Mouse (Mus musculus) MEL (cell line): ENCODE data around the gene Rpap1. TPM values are rescaled to one million over a fixed set of nuclear protein-coding genes. Genes with fewer than 3 reads are reported as not detected.

Experiments
- DNase-seq: peaks from one replicate; pipeline ENCODE4 v3.0.0; 2011; ENCODE audit warnings: low read depth, low spot score
- H3K27ac ChIP-seq: 2 replicates; pipeline ENCODE4 v1.5.1; 2012; ENCODE audit warnings: low read depth, mild to moderate bottlenecking, control low read depth, low read length, moderate library complexity; ENCODE audit not compliant: control insufficient read depth
- H3K27me3 ChIP-seq, 2 experiments: fragments of 150-350 bp in 1 of 2; sonication (generic) in 1 of 2; 2 replicates each; pipeline ENCODE4 v1.6.1; 2012; ENCODE audit warnings: low read length in 2 of 2, mild to moderate bottlenecking in 2 of 2, improper control_type of control experiment in 1 of 2, moderate library complexity in 1 of 2; ENCODE audit not compliant: insufficient read depth in 2 of 2, control insufficient read depth in 1 of 2
- H3K36me3 ChIP-seq, 2 experiments: 2 replicates each; pipeline ENCODE4 v1.6.1; 2012 to 2014; ENCODE audit warnings: low read length in 2 of 2, improper control_type of control experiment in 1 of 2, inconsistent platforms in 1 of 2, mild to moderate bottlenecking in 1 of 2; ENCODE audit not compliant: insufficient read depth in 2 of 2, control insufficient read depth in 1 of 2
- H3K4me1 ChIP-seq, 2 experiments: fragments of 150-350 bp in 1 of 2; sonication (generic) in 1 of 2; 2 replicates each; pipeline ENCODE4 v1.6.1; 2012; ENCODE audit warnings: low read length in 2 of 2, improper control_type of control experiment in 1 of 2, mild to moderate bottlenecking in 1 of 2; ENCODE audit not compliant: insufficient read depth in 2 of 2, control insufficient read depth in 1 of 2
- H3K4me3 ChIP-seq, 2 experiments: fragments of 150-350 bp in 1 of 2; sonication (generic) in 1 of 2; 2 replicates each; pipeline ENCODE4 v1.5.1; 2012; ENCODE audit warnings: low read depth in 2 of 2, low read length in 2 of 2, mild to moderate bottlenecking in 2 of 2, moderate library complexity in 2 of 2, control low read depth in 1 of 2, improper control_type of control experiment in 1 of 2; ENCODE audit not compliant: control insufficient read depth in 1 of 2, insufficient read depth in 1 of 2
- H3K79me2 ChIP-seq: 2 replicates; pipeline ENCODE4 v1.6.1; 2012; ENCODE audit warnings: mild to moderate bottlenecking, low read length, moderate library complexity; ENCODE audit not compliant: control insufficient read depth, poor library complexity, insufficient read depth
- H3K9ac ChIP-seq: 2 replicates; pipeline ENCODE4 v1.6.1; 2012; ENCODE audit warnings: low read depth, mild to moderate bottlenecking, control low read depth, low read length, moderate library complexity; ENCODE audit not compliant: control insufficient read depth, poor library complexity, severe bottlenecking
- H3K9me3 ChIP-seq: fragments of 150-350 bp; sonication (generic); replicated peaks from 2 replicates; pipeline ENCODE4 v1.6.1; 2012; ENCODE audit warnings: mild to moderate bottlenecking, low read length, improper control_type of control experiment, moderate library complexity; ENCODE audit not compliant: insufficient read depth
- BHLHE40 ChIP-seq: IDR thresholded peaks from 2 replicates; pipeline ENCODE4 v1.6.1; 2012; ENCODE audit warnings: low read depth, mild to moderate bottlenecking, inconsistent platforms, low read length, improper control_type of control experiment, borderline replicate concordance
- CHD1 ChIP-seq: IDR thresholded peaks from 2 replicates; pipeline ENCODE4 v1.6.1; 2012; ENCODE audit warnings: low read depth, mild to moderate bottlenecking, inconsistent platforms, low read length, improper control_type of control experiment
- ELF1 ChIP-seq: IDR thresholded peaks from 2 replicates; pipeline ENCODE4 v1.6.1; 2014; ENCODE audit warnings: low read depth, mild to moderate bottlenecking, inconsistent platforms, low read length, improper control_type of control experiment, moderate library complexity
- EP300 ChIP-seq, 2 experiments: IDR thresholded peaks; 2 replicates each; pipeline ENCODE4 v1.6.1; 2011; ENCODE audit warnings: improper control_type of control experiment in 2 of 2, low read length in 2 of 2, low read depth in 1 of 2, mild to moderate bottlenecking in 1 of 2
- MAX ChIP-seq: IDR thresholded peaks from 2 replicates; pipeline ENCODE4 v1.6.1; 2011; ENCODE audit warnings: low read length, improper control_type of control experiment
- MAZ ChIP-seq: IDR thresholded peaks from 2 replicates; pipeline ENCODE4 v1.6.1; 2012; ENCODE audit warnings: low read depth, mild to moderate bottlenecking, inconsistent platforms, low read length, improper control_type of control experiment
- MEF2A ChIP-seq: IDR thresholded peaks from 2 replicates; pipeline ENCODE4 v1.6.1; 2014; ENCODE audit warnings: low read depth, mild to moderate bottlenecking, inconsistent platforms, low read length, improper control_type of control experiment; ENCODE audit not compliant: poor library complexity, insufficient replicate concordance, severe bottlenecking; ENCODE audit errors: extremely low read depth
- MYB ChIP-seq: IDR thresholded peaks from 2 replicates; pipeline ENCODE4 v1.6.1; 2011; ENCODE audit warnings: mild to moderate bottlenecking, low read depth, low read length, improper control_type of control experiment
- NRF1 ChIP-seq: IDR thresholded peaks from 2 replicates; pipeline ENCODE4 v1.6.1; 2014; ENCODE audit warnings: low read depth, mild to moderate bottlenecking, inconsistent platforms, low read length, improper control_type of control experiment, moderate library complexity; ENCODE audit not compliant: poor library complexity, insufficient read depth, severe bottlenecking
- POLR2A ChIP-seq, 2 experiments: IDR thresholded peaks; 2 replicates each; pipeline ENCODE4 v1.6.1; 2011 to 2012; ENCODE audit warnings: low read length in 2 of 2, mild to moderate bottlenecking in 2 of 2, control low read depth in 1 of 2, improper control_type of control experiment in 1 of 2, low read depth in 1 of 2, moderate library complexity in 1 of 2; ENCODE audit not compliant: control insufficient read depth in 1 of 2, insufficient read depth in 1 of 2, poor library complexity in 1 of 2
- RAD21 ChIP-seq: IDR thresholded peaks from 2 replicates; pipeline ENCODE4 v1.6.1; 2011; ENCODE audit warnings: mild to moderate bottlenecking, low read depth, low read length, improper control_type of control experiment
- RCOR1 ChIP-seq: IDR thresholded peaks from 2 replicates; pipeline ENCODE4 v1.6.1; 2012; ENCODE audit warnings: low read depth, mild to moderate bottlenecking, inconsistent platforms, low read length, improper control_type of control experiment
- SIN3A ChIP-seq: IDR thresholded peaks from 2 replicates; pipeline ENCODE4 v1.6.1; 2012; ENCODE audit warnings: low read length, improper control_type of control experiment, inconsistent platforms
- TBP ChIP-seq: IDR thresholded peaks from 2 replicates; pipeline ENCODE4 v1.8.0; 2011; ENCODE audit warnings: low read depth, low read length, improper control_type of control experiment
- UBTF ChIP-seq: IDR thresholded peaks from 2 replicates; pipeline ENCODE4 v1.6.1; 2012; ENCODE audit warnings: low read depth, mild to moderate bottlenecking, inconsistent platforms, low read length, improper control_type of control experiment, moderate library complexity, borderline replicate concordance; ENCODE audit not compliant: insufficient read depth
- USF1 ChIP-seq: IDR thresholded peaks from 2 replicates; pipeline ENCODE4 v1.6.1; 2014; ENCODE audit warnings: low read depth, mild to moderate bottlenecking, inconsistent platforms, low read length, improper control_type of control experiment, moderate library complexity
- USF2 ChIP-seq, 2 experiments: IDR thresholded peaks; 2 replicates each; pipeline ENCODE4 v1.6.1; 2011 to 2012; ENCODE audit warnings: improper control_type of control experiment in 2 of 2, low read length in 2 of 2, borderline replicate concordance in 1 of 2, inconsistent platforms in 1 of 2, low read depth in 1 of 2, mild to moderate bottlenecking in 1 of 2; ENCODE audit not compliant: insufficient read depth in 1 of 2
- ZC3H11A ChIP-seq: IDR thresholded peaks from 2 replicates; pipeline ENCODE4 v1.6.1; 2012; ENCODE audit warnings: low read depth, mild to moderate bottlenecking, inconsistent platforms, low read length, improper control_type of control experiment
- ZNF384 ChIP-seq: IDR thresholded peaks from 2 replicates; pipeline ENCODE4 v1.6.1; 2012; ENCODE audit warnings: low read depth, mild to moderate bottlenecking, inconsistent platforms, low read length, improper control_type of control experiment
- polyA plus RNA-seq, 2 experiments: library from polyadenylated mRNA; stranded (reverse) in 1 of 2; unstranded in 1 of 2; fragments of >175 nt in 1 of 2; fragments of >200 nt in 1 of 2; gene quantifications; 2 replicates each; pipeline versions ENCODE4 v1.2.1 to v1.2.4; 2012; ENCODE audit warnings: low replicate concordance in 2 of 2, low read depth in 1 of 2; ENCODE audit not compliant: insufficient read length in 2 of 2, insufficient read depth in 1 of 2, missing spikeins in 1 of 2
- total RNA-seq: library from RNA; depleted of rRNA; stranded (reverse); fragments of 300-350 nt; gene quantifications from 2 replicates; pipeline ENCODE4 v1.2.3, GENCODE M21; 2012

Rpap1 gene
- total and polyA plus RNA-seq, 3 experiments: 12.9 to 26.8 TPM; not detected in 1

- no peaks in the 10 kb centered on the region for H3K9me3 ChIP-seq
- H3K27me3 ChIP-seq: no peaks in the 10 kb centered on the region
- no peak for TF ChIP-seq ELF1
- no peak for TF ChIP-seq ZC3H11A
- no peak for TF ChIP-seq SIN3A
- no peak for TF ChIP-seq POLR2A (IDR thresholded peaks at IDR 0.05; ENCODE audit: control insufficient read depth in 1 of 2, insufficient read depth in 1 of 2, low read depth in 1 of 2, low read length in 2 of 2, poor library complexity in 1 of 2)
- no peak for TF ChIP-seq EP300 (IDR thresholded peaks at IDR 0.05; ENCODE audit: low read depth in 1 of 2, low read length in 2 of 2)
- TF ChIP-seq NRF1: no peak
- no peak for TF ChIP-seq MAX
- no peak for TF ChIP-seq UBTF
- TF ChIP-seq CHD1: no peak
- no peak for TF ChIP-seq MAZ
- TF ChIP-seq MEF2A: no peak
- H3K27ac ChIP-seq: no peak overlapping the region
- no peak overlapping the region for H3K4me3 ChIP-seq
- H3K9ac ChIP-seq: no peak overlapping the region
- no peaks in the 10 kb centered on the region for H3K79me2 ChIP-seq
- H3K36me3 ChIP-seq: peaks cover 0 to 13% of the 10 kb centered on the region in 2 experiments; a peak in 2 of 4 replicates
- DNase-seq: no peak
- H3K4me1 ChIP-seq: no peaks in the 10 kb centered on the region
Observed at GRCm38 (mm10) chr2:119730735-119731134, 56.6 kb downstream of the Rpap1 start.

DNA sequence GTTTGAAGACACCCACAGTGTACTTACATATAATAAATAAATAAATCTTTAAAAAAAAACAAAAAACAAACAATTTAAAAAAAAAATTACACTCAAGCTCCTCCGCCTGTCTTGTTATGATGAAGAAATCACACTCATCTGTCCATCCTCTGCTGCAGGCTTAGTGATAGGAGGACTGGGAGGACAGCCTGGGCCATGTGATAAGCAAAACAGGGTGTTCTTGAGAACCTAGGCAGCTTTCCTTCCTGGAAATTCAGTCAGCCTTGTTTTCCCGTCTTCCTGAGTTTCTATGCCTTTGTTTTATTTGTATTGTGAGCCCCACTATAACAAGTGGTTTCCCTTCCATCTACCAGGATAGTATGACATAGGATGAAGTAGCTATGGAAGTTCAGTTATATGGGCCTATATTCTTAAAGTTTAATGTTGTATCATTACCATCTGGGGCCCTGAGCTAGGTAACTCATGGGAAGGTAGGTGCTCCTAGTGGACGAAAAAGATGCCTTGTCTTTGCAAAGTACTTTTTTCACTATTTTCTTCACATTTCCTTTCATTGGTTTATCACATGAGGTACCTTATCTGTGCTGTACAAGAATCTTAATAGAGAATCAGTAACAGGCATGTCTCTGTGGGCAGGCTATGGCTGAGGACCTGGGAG is 59.4 kb downstream of the Rpap1 start:
- peaks cover 0 to 9% of the 10 kb centered on the region in 2 experiments; a peak in 3 of 4 replicates for H3K4me1 ChIP-seq
- H3K27ac ChIP-seq: no peak overlapping the region
- DNase-seq: no peak
- H3K27me3 ChIP-seq: no peaks in the 10 kb centered on the region
- TF ChIP-seq USF1 (no peak), TBP (no peak), RCOR1 (no peak), MYB (no peak), CHD1 (no peak), ZNF384 (no peak), BHLHE40 (no peak), RAD21 (no peak), MAX (no peak), USF2 (IDR thresholded peaks at IDR 0.05; ENCODE audit: borderline replicate concordance in 1 of 2, insufficient read depth in 1 of 2, low read depth in 1 of 2, low read length in 2 of 2) (no peak)
- peaks cover 10 to 15% of the 10 kb centered on the region in 2 experiments for H3K36me3 ChIP-seq
- H3K9me3 ChIP-seq: no peaks in the 10 kb centered on the region
- H3K9ac ChIP-seq: no peak overlapping the region
- no peaks in the 10 kb centered on the region for H3K79me2 ChIP-seq
- no peak overlapping the region for H3K4me3 ChIP-seq
